Mouse (Mus musculus): ENCODE data around the gene Osgepl1. TPM values are rescaled to one million over a fixed set of nuclear protein-coding genes. Genes with fewer than 3 reads are reported as not detected.

Osgepl1 gene
- total RNA-seq, 4 experiments from 2014 or later: 19.1 to 24.3 (median 22.5) TPM

Other genes starting within 250 kb of the Osgepl1 start
- not detected for gene 1700019A02Rik, start 126.0 kb upstream of the Osgepl1 start, total RNA-seq (2022)
- 10 to 100 TPM; 38.2 to 50.3 (median 39.8) TPM for gene Pms1, start 16.6 kb upstream of the Osgepl1 start, total RNA-seq (2022)
- gene Ormdl1, start 16.5 kb upstream of the Osgepl1 start, total RNA-seq (2022): 1 to 10 TPM; 6.4 to 9.4 (median 8.8) TPM
- gene Gm28778, start 16.5 kb upstream of the Osgepl1 start, total RNA-seq (2022): 1 to 10 TPM in 1 of 4 experiments, not detected in 3; 3.5 TPM
- 1 to 10 TPM in 1 of 4 experiments, not detected in 3; 1.7 TPM for gene Asdurf, start 39.0 kb downstream of the Osgepl1 start, total RNA-seq (2022)
- gene Gm28551, start 39.0 kb downstream of the Osgepl1 start, total RNA-seq (2022): under 1 TPM in 1 of 4 experiments, not detected in 3; 0.20 TPM
- gene Asnsd1, start 39.1 kb downstream of the Osgepl1 start, total RNA-seq (2022): 10 to 100 TPM; 23.3 to 25.8 (median 25.2) TPM

Data from left cerebral cortex, adult 8-10 months (tissue).